ENCODE assay signal across 19 mouse cellular contexts in genomic region chr2:128549963-128550362, GRCm38 (mm10). TPM values are rescaled to one million over a fixed set of nuclear protein-coding genes. Genes with fewer than 3 reads are reported as not detected.
DNase-seq lines count a peak whose midpoint lies in the region; ATAC-seq and TF ChIP-seq lines count a peak whose summit lies in the region.
"Had no signal": no experiment of that assay in that cellular context is flagged by ENCODE, and none has a peak within 500 bp of the region (broad histone marks: within the 10 kb centered on the region; RNA-seq: fewer than 3 reads in every experiment).

No protein-coding gene starts in this region.

- H3K4me1 ChIP-seq in heart, embryonic 13.5 days: peaks cover 13% of the 10 kb centered on the region
- H3K4me1 ChIP-seq in lung, embryonic 14.5 days (ENCODE audit: insufficient read depth): peaks cover 18% of the 10 kb centered on the region
- peaks cover 51% of the 10 kb centered on the region for H3K4me1 ChIP-seq in limb, embryonic 15.5 days

- ATAC-seq in heart, embryonic 13.5 days (ENCODE audit: extremely low read depth, insufficient number of reproducible peaks, low FRiP score, low TSS enrichment): no peak
- ATAC-seq in lung, embryonic 14.5 days (ENCODE audit: insufficient read depth): peak; percentile 73
- ATAC-seq in limb, embryonic 15.5 days (ENCODE audit: insufficient number of reproducible peaks, low FRiP score, low TSS enrichment, low read depth): no peak
- ATAC-seq: forebrain, embryonic 16.5 days had no signal

- H3K4me2 ChIP-seq in heart, embryonic 13.5 days: peak overlapping the region; percentile 24; the same call in 1 of the 2 replicates
- H3K4me2 ChIP-seq in lung, embryonic 14.5 days: peak overlapping the region; percentile 20; the same call in 1 of the 2 replicates
- H3K4me2 ChIP-seq in limb, embryonic 15.5 days: no peak overlapping the region
- H3K4me2 ChIP-seq: embryonic facial prominence, embryonic 12.5 days had no signal

- H3K36me3 ChIP-seq in heart, embryonic 13.5 days: no peaks in the 10 kb centered on the region
- no peaks in the 10 kb centered on the region for H3K36me3 ChIP-seq in lung, embryonic 14.5 days (ENCODE audit: insufficient read depth)
- H3K36me3 ChIP-seq in limb, embryonic 15.5 days: no peaks in the 10 kb centered on the region
- H3K36me3 ChIP-seq: embryonic facial prominence, embryonic 12.5 days had no signal

- H3K4me3 ChIP-seq in heart, embryonic 13.5 days: no peak overlapping the region
- H3K4me3 ChIP-seq in lung, embryonic 14.5 days (ENCODE audit: low read depth, low read length): no peak overlapping the region
- no peak overlapping the region for H3K4me3 ChIP-seq in limb, embryonic 15.5 days
- H3K4me3 ChIP-seq: embryonic facial prominence, embryonic 12.5 days; left cerebral cortex, adult 2 months had no signal

- peak overlapping the region; percentile 48 for H3K27ac ChIP-seq in heart, embryonic 13.5 days (replicated peaks)
- H3K27ac ChIP-seq in lung, embryonic 14.5 days (ENCODE audit: low read depth): peak overlapping the region; percentile 54; the same call in 1 of the 2 replicates
- H3K27ac ChIP-seq in limb, embryonic 15.5 days: 0 out of 2 replicates have a peak overlapping the region, but pooled peaks have one; percentile 38
- H3K27ac ChIP-seq: embryonic facial prominence, embryonic 12.5 days; left cerebral cortex, adult 2 months had no signal

- no peak overlapping the region; the same call in 1 of the 2 replicates for H3K9ac ChIP-seq in heart, embryonic 13.5 days
- H3K9ac ChIP-seq in lung, embryonic 14.5 days: no peak overlapping the region; the same call in 1 of the 2 replicates
- no peak overlapping the region for H3K9ac ChIP-seq in limb, embryonic 15.5 days
- H3K9ac ChIP-seq: embryonic facial prominence, embryonic 12.5 days had no signal

- peaks cover 6% of the 10 kb centered on the region for H3K27me3 ChIP-seq in heart, embryonic 13.5 days (replicated peaks)
- no peaks in the 10 kb centered on the region for H3K27me3 ChIP-seq in lung, embryonic 14.5 days (ENCODE audit: insufficient read depth, low read length)
- H3K27me3 ChIP-seq in limb, embryonic 15.5 days: no peaks in the 10 kb centered on the region
- H3K27me3 ChIP-seq: CH12.LX; embryonic facial prominence, embryonic 12.5 days had no signal

- WGBS in heart, embryonic 13.5 days: 23% methylated on average over 6 of the region's 6 CpGs
- 24% methylated on average over 6 of the region's 6 CpGs for WGBS in lung, embryonic 14.5 days
- 30% methylated on average over 6 of the region's 6 CpGs for WGBS in limb, embryonic 15.5 days

- no peaks in the 10 kb centered on the region for H3K9me3 ChIP-seq in heart, embryonic 13.5 days
- H3K9me3 ChIP-seq in lung, embryonic 14.5 days (ENCODE audit: low read depth, low read length): no peaks in the 10 kb centered on the region
- no peaks in the 10 kb centered on the region for H3K9me3 ChIP-seq in limb, embryonic 15.5 days
- H3K9me3 ChIP-seq: embryonic facial prominence, embryonic 12.5 days had no signal

- no peak for TF ChIP-seq CTCF in lung, embryonic 14.5 days (IDR thresholded peaks at IDR 0.05; ENCODE audit: low read depth)

- DNase-seq in heart, adult 18-20 months: no peak
- DNase-seq in lung, embryonic 14.5 days: peak; percentile 73
- DNase-seq in lung, postnatal 10 days: no peak
- peak; percentile 31 for DNase-seq in embryo, embryonic 11.5 days (ENCODE audit: low read depth, low spot score)
- DNase-seq in spleen, postnatal 4 days (ENCODE audit: low spot score in 2 of 2): no peak
- no peak for DNase-seq in layer of hippocampus, adult 8-10 months (ENCODE audit: low spot score in 2 of 2)
- DNase-seq: adrenal gland, postnatal 25 days; cerebellum, adult 11-12 months; kidney, postnatal 10 days; retina, postnatal 1 day; thymus, postnatal 4 days had no signal

RNA-seq across cellular contexts. Expression of gene Spdye4c, which starts 41.0 kb away (rescaled TPM):
- polyA plus RNA-seq in heart, embryonic 13.5 days (2015; fragmentation: Nextera tagmentation; extraction: Ambion mirVana): not detected in 2 replicates
- not detected for total RNA-seq in heart, adult 18-20 months (2021)
- polyA plus RNA-seq in lung, embryonic 14.5 days (2014; fragmentation: Nextera tagmentation; extraction: Ambion mirVana): not detected in 2 replicates
- polyA plus RNA-seq in limb, embryonic 15.5 days (2015; fragmentation: Nextera tagmentation; extraction: Ambion mirVana): not detected in 2 replicates
- total RNA-seq in layer of hippocampus, adult 8-10 months (2022): not detected
- total RNA-seq: adrenal gland, postnatal 25 days; CH12.LX; left cerebral cortex, adult 2 months had no signal
- polyA plus RNA-seq: embryonic facial prominence, embryonic 12.5 days; forebrain, embryonic 16.5 days; gonadal fat pad, adult 2 months; liver, embryonic 16.5 days had no signal

Comparison
In these comparisons a context has a peak if more than half of its experiments do, and no peak if none do; other contexts are left out.
1. DNase-seq: peak in lung, embryonic 14.5 days (single experiment) and embryo, embryonic 11.5 days (single experiment); none in heart, adult 18-20 months (0 of 2), lung, postnatal 10 days (single experiment), spleen, postnatal 4 days (0 of 2) and layer of hippocampus, adult 8-10 months (0 of 2).
2. Peak in every context shown above with its lines, with median percentiles within 50 percentile points of each other: H3K27ac ChIP-seq.